Mouse (Mus musculus) limb, embryonic 13.5 days (tissue): Measurements from ENCODE around the gene Slc18a2. TPM values are rescaled to one million over a fixed set of nuclear protein-coding genes. Genes with fewer than 3 reads are reported as not detected.
A peak's percentile ranks its signal among the peaks of the same experiment; 100 is the strongest.

Experiments used
- ATAC-seq: fragments of 200-750 bp; cut with Nextera tagmentation; 2 replicates; pipeline ENCODE4 v1.8.0; 2017; ENCODE audit warnings: low read depth, moderate number of reproducible peaks, moderate TSS enrichment; ENCODE audit not compliant: low FRiP score
- H3K27ac ChIP-seq: fragments of 300-500 bp; sonication (generic); 2 replicates; pipeline ENCODE4 v1.5.1; 2015; ENCODE audit warnings: inconsistent platforms, mild to moderate bottlenecking, moderate library complexity
- H3K27me3 ChIP-seq: fragments of 300-500 bp; sonication (generic); 2 replicates; pipeline ENCODE4 v1.6.1; 2015; ENCODE audit warnings: mild to moderate bottlenecking, inconsistent platforms
- H3K36me3 ChIP-seq: fragments of 300-500 bp; sonication (generic); 2 replicates; pipeline ENCODE4 v1.6.1; 2015; ENCODE audit warnings: inconsistent platforms, mild to moderate bottlenecking, moderate library complexity
- H3K4me1 ChIP-seq: fragments of 300-500 bp; sonication (generic); 2 replicates; pipeline ENCODE4 v1.6.1; 2015; ENCODE audit warnings: inconsistent platforms
- H3K4me2 ChIP-seq: fragments of 300-500 bp; sonication (generic); replicated peaks from 2 replicates; pipeline ENCODE4 v1.6.1; 2015; ENCODE audit warnings: inconsistent platforms, mild to moderate bottlenecking, moderate library complexity
- H3K4me3 ChIP-seq: fragments of 300-500 bp; sonication (generic); 2 replicates; pipeline ENCODE4 v1.5.1; 2015; ENCODE audit warnings: moderate library complexity, mild to moderate bottlenecking, inconsistent platforms
- H3K9ac ChIP-seq: fragments of 300-500 bp; sonication (generic); 2 replicates; pipeline ENCODE4 v1.6.1; 2015; ENCODE audit warnings: mild to moderate bottlenecking, inconsistent platforms
- H3K9me3 ChIP-seq: fragments of 300-500 bp; sonication (generic); 2 replicates; pipeline ENCODE4 v1.6.1; 2016; ENCODE audit warnings: inconsistent platforms
- WGBS: fragments of 180-500 bp; shearing (Covaris S2); methylation state at CpG from one replicate; pipeline ENCODE4 v1.1.7; 2015; 5-methylcytosine and 5-hydroxymethylcytosine counted together
- polyA plus RNA-seq: library from polyadenylated mRNA; unstranded; fragments of >200 nt; fragmentation: Nextera tagmentation; extraction: Ambion mirVana; gene quantifications from 2 replicates; pipeline ENCODE4 v1.2.1, GENCODE M21; 2015

Gene Slc18a2
- polyA plus RNA-seq, 1 experiment from 2014 or later: 9.1 TPM

GRCm38 (mm10) chr19:59282001-59282400 is 21.3 kb downstream of the Slc18a2 start:
- Histone ChIP-seq H3K9ac (no peak overlapping the region), H3K4me2 (no peak overlapping the region), H3K4me3 (no peak overlapping the region), H3K27ac (no peak overlapping the region), H3K36me3 (peaks cover 4% of the 10 kb centered on the region; the same call in 1 of the 2 replicates), H3K4me1 (no peaks in the 10 kb centered on the region), H3K27me3 (no peaks in the 10 kb centered on the region), H3K9me3 (no peaks in the 10 kb centered on the region)
- ATAC-seq: no peak
- WGBS: 91% methylated on average over 3 of the region's 3 CpGs

DNA sequence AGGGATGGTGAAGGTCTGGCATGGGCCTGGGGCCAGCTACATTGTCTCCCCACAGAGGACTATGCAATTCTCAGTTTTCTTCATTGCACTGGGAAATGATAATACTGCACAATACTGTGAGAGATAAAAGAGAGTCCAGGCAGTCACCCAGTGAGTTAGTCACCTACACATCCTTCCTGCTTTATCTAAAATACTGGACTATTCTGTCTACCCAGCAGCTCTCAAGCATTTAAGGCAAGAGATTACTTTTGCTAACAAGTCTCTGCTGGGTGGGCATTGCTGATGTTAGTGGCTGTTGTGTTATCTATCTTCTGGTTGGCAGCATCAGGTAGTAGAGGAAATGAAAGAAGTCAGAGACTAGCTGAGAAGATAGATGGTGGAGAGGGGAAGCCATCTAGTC is 28.3 kb downstream of the Slc18a2 start:
- Histone ChIP-seq H3K9me3 (no peaks in the 10 kb centered on the region), H3K36me3 (peaks cover 4% of the 10 kb centered on the region; the same call in 1 of the 2 replicates), H3K27ac (no peak overlapping the region), H3K4me2 (no peak overlapping the region), H3K4me1 (no peaks in the 10 kb centered on the region), H3K27me3 (no peaks in the 10 kb centered on the region), H3K9ac (no peak overlapping the region), H3K4me3 (no peak overlapping the region)
- ATAC-seq: no peak

DNA sequence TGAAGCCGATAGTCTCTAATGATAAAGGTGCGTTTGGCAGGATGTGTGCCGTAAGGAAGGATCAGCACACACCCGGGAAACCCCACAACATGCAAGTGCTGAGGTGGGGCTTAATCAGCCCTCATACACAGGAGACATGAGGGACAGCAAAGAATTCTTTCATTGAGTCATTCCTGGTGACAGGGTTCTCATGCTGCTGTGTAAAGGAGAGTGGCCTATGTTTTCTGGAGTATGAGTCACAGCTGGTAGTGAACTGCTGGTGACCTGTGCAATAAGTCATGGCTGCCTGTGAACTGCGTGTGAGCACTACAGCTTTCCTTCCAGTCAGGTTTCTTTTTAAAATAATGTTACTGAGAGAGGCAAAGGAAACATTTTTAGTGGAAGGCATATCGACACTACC is 29.1 kb downstream of the Slc18a2 start:
- H3K36me3 ChIP-seq: peaks cover 4% of the 10 kb centered on the region; the same call in 1 of the 2 replicates
- no peak for ATAC-seq
- no peaks in the 10 kb centered on the region for H3K27me3 ChIP-seq
- H3K9me3 ChIP-seq: no peaks in the 10 kb centered on the region
- H3K27ac ChIP-seq: no peak overlapping the region
- H3K4me3 ChIP-seq: no peak overlapping the region
- H3K4me1 ChIP-seq: no peaks in the 10 kb centered on the region
- H3K4me2 ChIP-seq: no peak overlapping the region
- no peak overlapping the region for H3K9ac ChIP-seq
- WGBS: 89% methylated on average over 6 of the region's 6 CpGs

- Histone ChIP-seq H3K4me3 (no peak overlapping the region), H3K4me2 (no peak overlapping the region), H3K4me1 (no peaks in the 10 kb centered on the region), H3K9ac (no peak overlapping the region), H3K9me3 (no peaks in the 10 kb centered on the region), H3K27ac (no peak overlapping the region), H3K27me3 (no peaks in the 10 kb centered on the region), H3K36me3 (no peaks in the 10 kb centered on the region)
- WGBS: 85% methylated on average over 5 of the region's 5 CpGs
- no peak for ATAC-seq
These were observed 31.6 kb downstream of the Slc18a2 start for GRCm38 (mm10) chr19:59292183-59292839.

- Histone ChIP-seq H3K36me3 (peaks cover 13% of the 10 kb centered on the region), H3K4me1 (no peaks in the 10 kb centered on the region), H3K27ac (no peak overlapping the region), H3K27me3 (no peaks in the 10 kb centered on the region), H3K9ac (no peak overlapping the region), H3K4me2 (no peak overlapping the region), H3K4me3 (no peak overlapping the region), H3K9me3 (no peaks in the 10 kb centered on the region)
- no peak for ATAC-seq
These were observed 54.6 kb downstream of the Slc18a2 start for GRCm38 (mm10) chr19:59315308-59315707.

DNA sequence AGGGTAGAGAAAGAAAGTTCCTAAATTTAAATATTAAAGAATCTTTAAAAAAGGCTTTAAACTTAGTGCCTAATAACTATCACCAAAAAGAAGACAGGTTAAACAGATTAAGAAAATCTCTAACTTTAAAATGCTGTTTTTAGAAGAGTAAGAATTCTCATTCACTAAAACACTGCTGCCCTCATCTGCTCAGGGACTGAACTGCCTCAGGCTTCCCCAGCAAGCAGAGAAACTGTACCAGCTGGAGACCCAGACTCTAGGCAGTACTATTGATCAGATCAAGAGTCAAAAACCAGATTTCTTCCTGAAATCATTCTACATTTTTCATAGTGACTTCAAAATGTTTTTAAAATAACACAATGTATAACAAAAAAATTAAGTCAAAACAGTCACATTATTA is 55.9 kb downstream of the Slc18a2 start:
- Histone ChIP-seq H3K27ac (no peak overlapping the region), H3K4me2 (no peak overlapping the region), H3K4me3 (no peak overlapping the region), H3K27me3 (no peaks in the 10 kb centered on the region), H3K4me1 (no peaks in the 10 kb centered on the region), H3K9ac (no peak overlapping the region), H3K36me3 (peaks cover 13% of the 10 kb centered on the region), H3K9me3 (no peaks in the 10 kb centered on the region)
- no peak for ATAC-seq

- 98% methylated on average over 12 of the region's 14 CpGs for WGBS
These were observed 61.3 kb downstream of the Slc18a2 start, which contains the start of gene Rps12-ps3 for GRCm38 (mm10) chr19:59321990-59322389. Rps12-ps3 (plus strand) TSS chr19:59322290.

DNA sequence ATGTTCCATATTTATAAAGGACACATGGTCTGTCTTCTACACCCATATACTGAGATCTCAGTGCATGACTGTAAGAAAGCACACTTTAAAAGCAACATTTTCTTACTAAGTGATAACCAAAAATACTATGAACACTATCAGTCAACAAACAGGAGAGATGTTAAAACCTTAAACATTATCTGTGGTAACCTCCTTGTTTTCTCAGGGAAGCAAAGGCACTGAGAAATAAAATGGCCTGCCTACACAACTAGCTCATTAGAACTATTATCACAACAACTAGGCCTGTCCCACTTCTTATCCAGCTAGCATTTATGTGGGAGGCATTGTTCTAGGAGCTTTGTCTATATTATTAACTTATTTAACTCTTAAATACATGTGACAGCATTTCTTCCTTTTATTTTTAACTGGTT is 70.1 kb downstream of the Slc18a2 start:
- H3K36me3 ChIP-seq: peaks cover 10% of the 10 kb centered on the region; the same call in 1 of the 2 replicates
- H3K4me2 ChIP-seq: no peak overlapping the region
- H3K9ac ChIP-seq: no peak overlapping the region
- H3K9me3 ChIP-seq: no peaks in the 10 kb centered on the region
- H3K4me3 ChIP-seq: no peak overlapping the region
- no peak overlapping the region for H3K27ac ChIP-seq
- ATAC-seq: no peak
- no peaks in the 10 kb centered on the region for H3K4me1 ChIP-seq
- no peaks in the 10 kb centered on the region for H3K27me3 ChIP-seq

More at GRCm38 (mm10) chr19:59321990-59322389, 61.3 kb downstream of the Slc18a2 start, which contains the start of gene Rps12-ps3:
- Histone ChIP-seq H3K4me1 (no peaks in the 10 kb centered on the region), H3K9ac (no peak within 1 kb of the TSS), H3K27ac (no peak within 1 kb of the TSS), H3K36me3 (peaks cover 16% of the 10 kb centered on the region), H3K4me2 (no peak within 1 kb of the TSS), H3K9me3 (no peaks in the 10 kb centered on the region), H3K27me3 (no peaks in the 10 kb centered on the region), H3K4me3 (no peak within 1 kb of the TSS)
- no peak for ATAC-seq

DNA sequence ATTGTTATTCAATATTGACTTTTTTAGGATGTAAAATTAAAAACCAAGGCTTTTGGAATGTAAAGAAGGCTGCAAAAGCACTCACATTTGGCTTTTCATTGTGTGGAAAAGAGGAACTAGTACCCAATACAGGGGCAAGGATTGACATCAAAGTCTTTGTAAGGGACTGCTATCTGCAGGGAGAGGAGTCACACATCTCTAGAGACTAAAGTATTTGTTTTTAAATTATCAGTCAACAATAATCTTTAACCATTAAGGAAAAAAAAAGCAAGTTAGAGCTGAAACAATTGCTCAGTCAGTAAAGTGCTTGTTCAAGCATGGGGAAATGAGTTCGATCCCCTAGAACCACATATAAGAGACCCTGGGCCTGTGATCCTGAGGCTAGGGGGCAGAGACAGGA is 76.0 kb downstream of the Slc18a2 start:
- Histone ChIP-seq H3K36me3 (peaks cover 8% of the 10 kb centered on the region; the same call in 1 of the 2 replicates), H3K4me2 (no peak overlapping the region), H3K4me1 (peaks cover 8% of the 10 kb centered on the region), H3K9ac (no peak overlapping the region), H3K4me3 (no peak overlapping the region), H3K27me3 (no peaks in the 10 kb centered on the region), H3K9me3 (no peaks in the 10 kb centered on the region), H3K27ac (no peak overlapping the region)
- 93% methylated on average over 1 of the region's 1 CpGs for WGBS
- ATAC-seq: no peak

- Histone ChIP-seq H3K4me3 (no peak overlapping the region), H3K9ac (no peak overlapping the region), H3K4me2 (no peak overlapping the region), H3K4me1 (peaks cover 14% of the 10 kb centered on the region), H3K36me3 (peaks cover 7% of the 10 kb centered on the region; the same call in 1 of the 2 replicates), H3K27ac (no peak overlapping the region), H3K27me3 (no peaks in the 10 kb centered on the region), H3K9me3 (no peaks in the 10 kb centered on the region)
- 90% methylated on average over 3 of the region's 3 CpGs for WGBS
- no peak for ATAC-seq
These were observed 77.4 kb downstream of the Slc18a2 start for GRCm38 (mm10) chr19:59337872-59338681.

GRCm38 (mm10) chr19:59339908-59340307 is 79.2 kb downstream of the Slc18a2 start:
- WGBS: 87% methylated on average over 3 of the region's 3 CpGs
- Histone ChIP-seq H3K4me1 (peaks cover 32% of the 10 kb centered on the region), H3K4me3 (no peak overlapping the region), H3K27me3 (no peaks in the 10 kb centered on the region), H3K9ac (no peak overlapping the region), H3K27ac (no peak overlapping the region), H3K36me3 (peaks cover 5% of the 10 kb centered on the region; the same call in 1 of the 2 replicates), H3K9me3 (no peaks in the 10 kb centered on the region), H3K4me2 (no peak overlapping the region)
- ATAC-seq: no peak

DNA sequence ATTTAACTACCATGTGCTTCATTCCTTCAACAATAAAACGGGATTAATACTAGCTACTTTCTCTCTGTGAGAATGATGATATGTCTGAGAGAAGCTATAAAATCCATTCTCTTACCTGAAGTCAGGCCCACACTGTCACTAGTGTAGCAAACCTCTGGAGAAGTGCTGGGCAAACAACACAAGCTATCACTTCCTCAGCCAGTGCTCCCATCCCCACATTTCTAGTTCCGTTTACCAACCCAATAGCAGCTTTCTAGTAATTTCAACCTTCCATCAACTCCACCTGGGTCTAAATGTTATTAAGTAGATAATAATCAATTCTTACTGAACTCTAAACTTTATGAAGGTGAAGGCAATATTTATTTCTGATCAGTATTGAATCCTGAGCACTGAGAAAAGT is 82.3 kb downstream of the Slc18a2 start:
- Histone ChIP-seq H3K4me2 (peak overlapping the region; percentile 100), H3K4me1 (peaks cover 32% of the 10 kb centered on the region), H3K36me3 (no peaks in the 10 kb centered on the region), H3K4me3 (peak overlapping the region; percentile 92), H3K9me3 (no peaks in the 10 kb centered on the region), H3K9ac (peak overlapping the region; percentile 94; the same call in 1 of the 2 replicates), H3K27ac (no peak overlapping the region), H3K27me3 (no peaks in the 10 kb centered on the region)
- no peak for ATAC-seq
- WGBS: 27% methylated on average over 2 of the region's 2 CpGs
